Mouse (Mus musculus): ENCODE measurements at regions not wholly inside any gene's neighbourhood (a gene's known extent, or its start where the extent isn't known, plus 50 kb on each side); places are given as distances from the start of the nearest gene placed in this dataset.
A peak's percentile ranks its signal among the peaks of the same experiment; 100 is the strongest.

- 90% methylated on average over 2 of the region's 2 CpGs for WGBS
- no peaks in the 10 kb centered on the region for H3K9me3 ChIP-seq
- H3K36me3 ChIP-seq: no peaks in the 10 kb centered on the region
- no peak for ATAC-seq (ENCODE audit: low FRiP score, low read depth)
- H3K4me2 ChIP-seq (replicated peaks): no peak overlapping the region
- H3K27me3 ChIP-seq: no peaks in the 10 kb centered on the region
- H3K27ac ChIP-seq (replicated peaks): no peak overlapping the region
- peaks cover 7% of the 10 kb centered on the region; the same call in 1 of the 2 replicates for H3K4me1 ChIP-seq
- H3K4me3 ChIP-seq: no peak overlapping the region
- no peak overlapping the region for H3K9ac ChIP-seq (replicated peaks)
Observed at GRCm38 (mm10) chr13:101552451-101552850, 215.6 kb downstream of the Pik3r1 start.

- no peak for ATAC-seq (ENCODE audit: low FRiP score, low read depth)
- WGBS: 91% methylated on average over 6 of the region's 6 CpGs
- H3K36me3 ChIP-seq: no peaks in the 10 kb centered on the region
Observed at GRCm38 (mm10) chr13:101551068-101551467, 216.9 kb downstream of the Pik3r1 start.

GRCm38 (mm10) chr13:101550526-101550925 lies 217.5 kb downstream of the Pik3r1 start:
- 79% methylated on average over 5 of the region's 5 CpGs for WGBS

More at GRCm38 (mm10) chr13:101551068-101551467, 216.9 kb downstream of the Pik3r1 start:
- Histone ChIP-seq H3K4me2 (replicated peaks) (no peak overlapping the region), H3K27me3 (no peaks in the 10 kb centered on the region), H3K27ac (replicated peaks) (no peak overlapping the region), H3K4me3 (no peak overlapping the region), H3K4me1 (peaks cover 8% of the 10 kb centered on the region; the same call in 1 of the 2 replicates), H3K9ac (replicated peaks) (no peak overlapping the region), H3K9me3 (no peaks in the 10 kb centered on the region)

GRCm38 (mm10) chr13:101547887-101548286 lies 220.1 kb downstream of the Pik3r1 start:
- Histone ChIP-seq H3K4me1 (peaks cover 6% of the 10 kb centered on the region; the same call in 1 of the 2 replicates), H3K4me3 (no peak overlapping the region), H3K27ac (replicated peaks) (no peak overlapping the region), H3K27me3 (no peaks in the 10 kb centered on the region), H3K36me3 (no peaks in the 10 kb centered on the region), H3K9ac (replicated peaks) (no peak overlapping the region), H3K9me3 (no peaks in the 10 kb centered on the region), H3K4me2 (replicated peaks) (no peak overlapping the region)
- ATAC-seq (ENCODE audit: low FRiP score, low read depth): no peak
- WGBS: 54% methylated on average over 6 of the region's 6 CpGs

More at GRCm38 (mm10) chr13:101550526-101550925, 217.5 kb downstream of the Pik3r1 start:
- Histone ChIP-seq H3K4me1 (peaks cover 13% of the 10 kb centered on the region; the same call in 1 of the 2 replicates), H3K9me3 (no peaks in the 10 kb centered on the region), H3K27me3 (no peaks in the 10 kb centered on the region), H3K4me2 (replicated peaks) (no peak overlapping the region), H3K4me3 (no peak overlapping the region), H3K9ac (replicated peaks) (no peak overlapping the region), H3K36me3 (no peaks in the 10 kb centered on the region), H3K27ac (replicated peaks) (no peak overlapping the region)
- no peak for ATAC-seq (ENCODE audit: low FRiP score, low read depth)

GRCm38 (mm10) chr13:101547365-101547764 lies 220.7 kb downstream of the Pik3r1 start:
- no peak overlapping the region for H3K4me3 ChIP-seq
- no peak overlapping the region for H3K27ac ChIP-seq (replicated peaks)
- no peak overlapping the region for H3K9ac ChIP-seq (replicated peaks)
- H3K27me3 ChIP-seq: no peaks in the 10 kb centered on the region
- WGBS: 90% methylated on average over 2 of the region's 2 CpGs
- H3K4me2 ChIP-seq (replicated peaks): no peak overlapping the region
- peaks cover 6% of the 10 kb centered on the region; the same call in 1 of the 2 replicates for H3K4me1 ChIP-seq
- no peaks in the 10 kb centered on the region for H3K9me3 ChIP-seq
- no peak for ATAC-seq (ENCODE audit: low FRiP score, low read depth)
- no peaks in the 10 kb centered on the region for H3K36me3 ChIP-seq

- no peak overlapping the region for H3K4me3 ChIP-seq
- ATAC-seq (ENCODE audit: low FRiP score, low read depth): peak; percentile 30; the same call in 1 of the 2 replicates
- H3K4me1 ChIP-seq: peaks cover 6% of the 10 kb centered on the region; the same call in 1 of the 2 replicates
- H3K9me3 ChIP-seq: no peaks in the 10 kb centered on the region
- H3K9ac ChIP-seq (replicated peaks): no peak overlapping the region
- H3K27ac ChIP-seq (replicated peaks): no peak overlapping the region
- H3K27me3 ChIP-seq: no peaks in the 10 kb centered on the region
- H3K4me2 ChIP-seq (replicated peaks): no peak overlapping the region
- WGBS: 29% methylated on average over 6 of the region's 6 CpGs
- no peaks in the 10 kb centered on the region for H3K36me3 ChIP-seq
Observed at GRCm38 (mm10) chr13:101545344-101546181, 222.5 kb downstream of the Pik3r1 start.

GRCm38 (mm10) chr13:101540391-101541191 lies 227.4 kb downstream of the Pik3r1 start:
- ATAC-seq (ENCODE audit: low FRiP score, low read depth): no peak
- peaks cover 2% of the 10 kb centered on the region; the same call in 1 of the 2 replicates for H3K4me1 ChIP-seq
- no peak overlapping the region for H3K27ac ChIP-seq (replicated peaks)
- no peak overlapping the region for H3K9ac ChIP-seq (replicated peaks)
- no peaks in the 10 kb centered on the region for H3K36me3 ChIP-seq
- H3K9me3 ChIP-seq: no peaks in the 10 kb centered on the region
- H3K4me3 ChIP-seq: no peak overlapping the region
- 46% methylated on average over 14 of the region's 14 CpGs for WGBS
- no peaks in the 10 kb centered on the region for H3K27me3 ChIP-seq
- H3K4me2 ChIP-seq (replicated peaks): no peak overlapping the region

- H3K4me3 ChIP-seq: no peak overlapping the region
- no peaks in the 10 kb centered on the region for H3K27me3 ChIP-seq
- peaks cover 14% of the 10 kb centered on the region for H3K4me1 ChIP-seq
- H3K36me3 ChIP-seq: no peaks in the 10 kb centered on the region
- H3K9me3 ChIP-seq: no peaks in the 10 kb centered on the region
- no peak for ATAC-seq (ENCODE audit: low FRiP score, low read depth)
- H3K9ac ChIP-seq (replicated peaks): no peak overlapping the region
- no peak overlapping the region for H3K27ac ChIP-seq (replicated peaks)
- H3K4me2 ChIP-seq (replicated peaks): no peak overlapping the region
- 84% methylated on average over 1 of the region's 1 CpGs for WGBS
Observed at GRCm38 (mm10) chr13:101538110-101538509, 229.9 kb downstream of the Pik3r1 start.

- H3K9ac ChIP-seq (replicated peaks): no peak overlapping the region
- WGBS: 94% methylated on average over 1 of the region's 1 CpGs
- H3K27me3 ChIP-seq: no peaks in the 10 kb centered on the region
- H3K4me3 ChIP-seq: no peak overlapping the region
- no peak overlapping the region for H3K4me2 ChIP-seq (replicated peaks)
- H3K4me1 ChIP-seq: peaks cover 14% of the 10 kb centered on the region
- no peak for ATAC-seq (ENCODE audit: low FRiP score, low read depth)
- H3K9me3 ChIP-seq: no peaks in the 10 kb centered on the region
- H3K36me3 ChIP-seq: no peaks in the 10 kb centered on the region
- H3K27ac ChIP-seq (replicated peaks): no peak overlapping the region
Observed at GRCm38 (mm10) chr13:101536019-101536418, 232.0 kb downstream of the Pik3r1 start.

GRCm38 (mm10) chr13:101535331-101535866 lies 232.6 kb downstream of the Pik3r1 start:
- Histone ChIP-seq H3K27ac (replicated peaks) (no peak overlapping the region), H3K9me3 (no peaks in the 10 kb centered on the region), H3K4me3 (no peak overlapping the region), H3K36me3 (no peaks in the 10 kb centered on the region), H3K4me2 (replicated peaks) (no peak overlapping the region), H3K4me1 (peaks cover 14% of the 10 kb centered on the region), H3K27me3 (no peaks in the 10 kb centered on the region), H3K9ac (replicated peaks) (no peak overlapping the region)
- WGBS: 88% methylated on average over 3 of the region's 3 CpGs
- ATAC-seq (ENCODE audit: low FRiP score, low read depth): no peak

- Histone ChIP-seq H3K9me3 (no peaks in the 10 kb centered on the region), H3K4me3 (no peak overlapping the region), H3K4me2 (replicated peaks) (0 out of 2 replicates have a peak overlapping the region, but pooled peaks have one; percentile 13), H3K27ac (replicated peaks) (no peak overlapping the region), H3K27me3 (no peaks in the 10 kb centered on the region), H3K4me1 (peaks cover 14% of the 10 kb centered on the region), H3K9ac (replicated peaks) (no peak overlapping the region), H3K36me3 (no peaks in the 10 kb centered on the region)
- 34% methylated on average over 6 of the region's 6 CpGs for WGBS
- no peak for ATAC-seq (ENCODE audit: low FRiP score, low read depth)
Observed at GRCm38 (mm10) chr13:101534490-101534889, 233.5 kb downstream of the Pik3r1 start.

- no peaks in the 10 kb centered on the region for H3K9me3 ChIP-seq
- no peak overlapping the region for H3K4me3 ChIP-seq
- no peak overlapping the region for H3K27ac ChIP-seq (replicated peaks)
- WGBS: 85% methylated on average over 4 of the region's 4 CpGs
- no peak overlapping the region for H3K4me2 ChIP-seq (replicated peaks)
- no peaks in the 10 kb centered on the region for H3K36me3 ChIP-seq
- H3K4me1 ChIP-seq: peaks cover 14% of the 10 kb centered on the region
- H3K27me3 ChIP-seq: no peaks in the 10 kb centered on the region
- no peak for ATAC-seq (ENCODE audit: low FRiP score, low read depth)
- no peak overlapping the region for H3K9ac ChIP-seq (replicated peaks)
Observed at GRCm38 (mm10) chr13:101532913-101533312, 235.1 kb downstream of the Pik3r1 start.
